Mouse (Mus musculus) intestine, embryonic 15.5 days (tissue): ENCODE data around the gene Grem2. TPM values are rescaled to one million over a fixed set of nuclear protein-coding genes. Genes with fewer than 3 reads are reported as not detected.

ENCODE experiments used
- ATAC-seq: fragments of 200-750 bp; cut with Nextera tagmentation; 2 replicates; pipeline ENCODE4 v1.8.0; 2017; ENCODE audit warnings: moderate TSS enrichment, moderate library complexity
- H3K27ac ChIP-seq: fragments of 300-500 bp; sonication (generic); 2 replicates; pipeline ENCODE4 v1.5.1; 2015; ENCODE audit warnings: mild to moderate bottlenecking, inconsistent platforms
- H3K27me3 ChIP-seq: fragments of 300-500 bp; sonication (generic); replicated peaks from 2 replicates; pipeline ENCODE4 v1.6.1; 2015; ENCODE audit warnings: inconsistent platforms
- H3K36me3 ChIP-seq: fragments of 300-500 bp; sonication (generic); 2 replicates; pipeline ENCODE4 v1.6.1; 2015; ENCODE audit warnings: inconsistent platforms
- H3K4me1 ChIP-seq: fragments of 300-500 bp; sonication (generic); replicated peaks from 2 replicates; pipeline ENCODE4 v1.6.1; 2015; ENCODE audit warnings: inconsistent platforms
- H3K4me2 ChIP-seq: fragments of 300-500 bp; sonication (generic); replicated peaks from 2 replicates; pipeline ENCODE4 v1.6.1; 2015; ENCODE audit warnings: mild to moderate bottlenecking, inconsistent platforms
- H3K4me3 ChIP-seq: fragments of 300-500 bp; sonication (generic); replicated peaks from 2 replicates; pipeline ENCODE4 v1.5.1; 2015; ENCODE audit warnings: inconsistent platforms
- H3K9ac ChIP-seq: fragments of 300-500 bp; sonication (generic); 2 replicates; pipeline ENCODE4 v1.6.1; 2015; ENCODE audit warnings: inconsistent platforms
- H3K9me3 ChIP-seq: fragments of 300-500 bp; sonication (generic); 2 replicates; pipeline ENCODE4 v1.6.1; 2016; ENCODE audit warnings: inconsistent platforms
- WGBS: fragments of 180-500 bp; shearing (Covaris S2); methylation state at CpG from one replicate; pipeline ENCODE4 v1.1.7; 2015; 5-methylcytosine and 5-hydroxymethylcytosine counted together
- polyA plus RNA-seq: library from polyadenylated mRNA; unstranded; fragments of >200 nt; fragmentation: Nextera tagmentation; extraction: Ambion mirVana; gene quantifications from 2 replicates; pipeline ENCODE4 v1.2.1, GENCODE M21; 2015

The Grem2 gene
- polyA plus RNA-seq, 1 experiment from 2014 or later = 2.8 TPM

DNA sequence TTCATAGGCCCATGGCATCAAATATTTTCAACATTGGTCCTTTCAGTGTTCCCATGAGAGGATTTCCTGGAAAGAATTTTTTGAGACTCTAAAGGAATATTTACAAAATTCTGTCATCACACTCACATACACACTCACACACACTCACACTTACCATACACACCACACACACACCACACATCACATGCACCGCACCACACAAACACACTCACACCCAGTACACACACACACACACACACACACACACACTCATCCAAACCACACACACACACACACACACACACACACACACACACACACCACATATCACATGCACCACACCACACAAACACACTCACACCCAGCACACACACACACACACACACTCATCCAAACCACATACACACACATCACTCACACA lies 33.5 kb downstream of the Grem2 start:
- Histone ChIP-seq H3K4me2 (no peak overlapping the region), H3K4me3 (no peak overlapping the region), H3K36me3 (no peaks in the 10 kb centered on the region), H3K9ac (no peak overlapping the region), H3K27me3 (no peaks in the 10 kb centered on the region), H3K9me3 (no peaks in the 10 kb centered on the region), H3K27ac (no peak overlapping the region), H3K4me1 (no peaks in the 10 kb centered on the region)
- WGBS = 100% methylated on average over 1 of the region's 1 CpGs
- ATAC-seq = no peak

DNA sequence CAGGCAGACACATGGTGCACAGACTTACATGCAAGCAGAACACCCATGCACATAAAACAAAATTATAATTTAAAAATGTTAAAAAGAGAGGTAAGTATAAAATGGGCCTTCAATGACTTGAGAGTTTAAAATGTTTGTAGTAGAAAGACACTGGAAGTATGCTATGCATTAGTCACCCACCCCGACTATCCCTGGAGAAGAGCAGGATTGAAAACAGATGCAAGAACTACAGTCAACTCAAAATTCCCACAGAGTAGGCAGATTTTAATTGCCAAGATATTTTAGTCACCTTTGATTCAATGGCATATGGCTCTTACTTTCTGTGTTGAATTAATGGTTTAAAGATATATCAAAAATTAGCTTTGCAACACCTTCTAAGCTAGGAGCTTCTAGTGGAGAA lies 39.1 kb downstream of the Grem2 start:
- WGBS = 85% methylated on average over 1 of the region's 1 CpGs
- no peak for ATAC-seq
- no peak overlapping the region for H3K27ac ChIP-seq
- no peak overlapping the region for H3K4me2 ChIP-seq
- H3K9me3 ChIP-seq = no peaks in the 10 kb centered on the region
- no peak overlapping the region for H3K4me3 ChIP-seq
- no peaks in the 10 kb centered on the region for H3K4me1 ChIP-seq
- H3K36me3 ChIP-seq = no peaks in the 10 kb centered on the region
- no peaks in the 10 kb centered on the region for H3K27me3 ChIP-seq
- H3K9ac ChIP-seq = no peak overlapping the region

DNA sequence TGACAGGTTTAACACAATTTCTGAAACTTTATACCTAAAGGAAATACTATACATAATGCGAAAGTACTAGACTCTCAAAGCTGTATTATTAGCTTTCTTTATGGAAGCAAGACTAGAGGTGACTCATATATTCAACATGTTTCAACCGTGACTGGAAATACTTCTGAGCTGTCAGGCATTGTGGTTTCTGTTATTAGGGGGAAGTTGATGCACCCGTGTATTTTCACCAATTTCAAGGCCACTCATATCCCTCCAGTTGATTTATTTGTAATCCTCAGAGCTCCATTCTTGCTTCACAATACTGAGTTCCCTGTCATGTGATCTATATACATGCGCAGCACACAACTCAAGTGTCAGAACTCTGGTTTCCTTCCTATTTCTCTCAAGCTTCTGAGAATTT lies 46.4 kb downstream of the Grem2 start:
- no peaks in the 10 kb centered on the region for H3K27me3 ChIP-seq
- no peak overlapping the region for H3K4me2 ChIP-seq
- H3K9ac ChIP-seq = no peak overlapping the region
- H3K36me3 ChIP-seq = no peaks in the 10 kb centered on the region
- no peak overlapping the region for H3K4me3 ChIP-seq
- H3K4me1 ChIP-seq = no peaks in the 10 kb centered on the region
- H3K9me3 ChIP-seq = no peaks in the 10 kb centered on the region
- WGBS = 75% methylated on average over 4 of the region's 4 CpGs
- no peak for ATAC-seq
- H3K27ac ChIP-seq = no peak overlapping the region

DNA sequence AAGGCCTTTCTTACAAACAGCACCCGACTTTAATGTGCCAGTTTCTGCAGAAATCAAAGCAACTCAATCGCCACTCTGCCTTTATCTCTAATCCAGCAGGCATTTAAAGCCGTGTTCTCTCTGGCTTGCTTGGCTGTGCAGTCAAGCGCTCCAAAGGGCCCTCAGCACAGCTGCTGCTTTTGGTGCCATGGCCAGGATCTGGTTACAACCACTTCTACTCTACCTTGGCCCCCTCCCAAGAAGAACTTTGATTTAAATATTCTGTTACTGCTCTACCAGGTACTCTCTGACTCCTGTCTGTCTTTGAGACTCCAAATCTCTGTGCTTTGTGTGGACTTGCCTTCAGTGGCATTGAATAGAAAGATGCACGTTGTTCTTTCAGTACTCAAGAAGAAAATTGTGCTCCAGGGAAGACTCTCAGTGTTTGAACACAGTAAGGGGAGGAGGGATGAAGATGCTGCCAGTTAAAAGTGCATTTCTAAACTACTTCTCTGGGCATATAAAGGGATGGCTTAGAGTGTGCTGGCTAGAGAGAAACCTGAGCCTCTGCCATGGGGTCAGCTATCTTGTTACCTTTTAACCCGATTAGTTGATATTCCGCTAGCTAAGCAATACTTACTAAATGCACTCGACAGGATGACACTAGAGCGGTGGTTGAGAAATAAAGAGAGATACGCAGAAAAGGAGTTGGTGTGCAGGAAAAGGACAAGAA lies 61.1 kb downstream of the Grem2 start:
- H3K4me2 ChIP-seq = no peak overlapping the region
- no peaks in the 10 kb centered on the region for H3K36me3 ChIP-seq
- no peaks in the 10 kb centered on the region for H3K9me3 ChIP-seq
- H3K27ac ChIP-seq = no peak overlapping the region
- H3K9ac ChIP-seq = no peak overlapping the region
- H3K4me3 ChIP-seq = no peak overlapping the region
- no peak for ATAC-seq
- H3K4me1 ChIP-seq = no peaks in the 10 kb centered on the region
- WGBS = 82% methylated on average over 10 of the region's 10 CpGs
- no peaks in the 10 kb centered on the region for H3K27me3 ChIP-seq

DNA sequence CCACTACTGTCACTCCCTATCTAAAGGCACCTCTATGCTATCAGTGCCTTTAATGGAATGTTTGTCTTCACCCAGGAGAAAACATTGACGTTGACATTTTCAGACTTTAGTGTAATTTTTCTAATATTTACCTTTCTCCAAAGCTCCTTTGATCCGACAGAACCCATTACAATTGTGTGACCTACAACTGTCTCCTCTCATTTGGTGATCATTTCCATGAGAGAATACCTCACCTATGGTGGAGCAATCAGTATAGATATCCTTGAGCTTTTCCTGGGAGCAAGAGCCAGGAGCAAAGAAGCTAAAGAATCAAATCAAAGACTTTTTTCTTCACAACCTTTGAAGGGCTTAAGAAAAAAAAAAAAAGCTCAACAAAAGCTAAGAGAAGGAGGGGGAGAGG lies 65.4 kb downstream of the Grem2 start:
- no peak for ATAC-seq
- Histone ChIP-seq H3K9ac (no peak overlapping the region), H3K4me3 (no peak overlapping the region), H3K36me3 (no peaks in the 10 kb centered on the region), H3K27me3 (no peaks in the 10 kb centered on the region), H3K9me3 (no peaks in the 10 kb centered on the region), H3K4me2 (no peak overlapping the region), H3K27ac (no peak overlapping the region), H3K4me1 (no peaks in the 10 kb centered on the region)
- 46% methylated on average over 2 of the region's 2 CpGs for WGBS

DNA sequence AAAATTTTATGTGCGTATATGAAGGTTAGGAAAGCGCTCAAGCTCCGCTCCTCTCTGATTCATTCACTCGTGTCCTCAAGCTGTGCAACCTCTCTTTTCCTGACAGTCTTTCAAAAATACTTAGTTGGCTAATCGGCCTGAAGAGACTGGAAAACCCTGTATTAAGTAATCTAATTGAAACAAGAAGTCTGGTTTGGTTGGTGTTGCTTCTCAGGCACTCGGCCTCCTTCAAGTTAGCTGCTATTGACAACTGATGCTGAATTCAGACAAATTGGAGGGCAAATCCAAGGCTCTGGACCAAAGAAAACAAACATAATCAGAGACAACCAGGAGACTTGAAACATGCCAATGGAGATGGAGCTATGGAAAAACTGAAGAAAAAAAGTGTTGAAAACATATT lies 76.8 kb downstream of the Grem2 start:
- H3K27ac ChIP-seq = no peak overlapping the region
- no peak for ATAC-seq
- no peak overlapping the region for H3K9ac ChIP-seq
- H3K9me3 ChIP-seq = no peaks in the 10 kb centered on the region
- no peaks in the 10 kb centered on the region for H3K27me3 ChIP-seq
- WGBS = 89% methylated on average over 6 of the region's 6 CpGs
- no peaks in the 10 kb centered on the region for H3K36me3 ChIP-seq
- no peaks in the 10 kb centered on the region for H3K4me1 ChIP-seq
- no peak overlapping the region for H3K4me3 ChIP-seq
- no peak overlapping the region for H3K4me2 ChIP-seq

DNA sequence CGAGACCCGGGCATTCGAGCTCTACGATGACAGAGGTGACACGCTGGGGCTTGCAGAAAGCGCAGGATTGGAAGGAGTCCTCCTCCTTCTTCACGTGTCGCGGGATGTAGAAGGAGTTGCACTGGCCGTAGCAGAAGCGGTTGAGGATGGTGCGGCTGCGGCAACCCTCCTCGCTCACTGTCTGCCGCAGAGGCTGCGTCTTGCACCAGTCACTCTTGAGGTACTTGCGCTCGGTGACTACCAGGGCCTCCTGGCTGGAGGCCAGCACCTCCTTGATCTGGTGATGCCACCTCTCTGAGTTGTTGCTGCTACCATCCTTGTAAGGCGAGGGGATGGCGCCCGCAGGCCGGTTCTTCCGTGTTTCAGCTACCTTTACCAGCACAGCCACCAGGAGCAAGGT lies 84.8 kb downstream of the Grem2 start:
- Histone ChIP-seq H3K9ac (no peak overlapping the region), H3K27me3 (no peaks in the 10 kb centered on the region), H3K4me3 (no peak overlapping the region), H3K27ac (no peak overlapping the region), H3K4me1 (no peaks in the 10 kb centered on the region), H3K4me2 (no peak overlapping the region), H3K9me3 (no peaks in the 10 kb centered on the region), H3K36me3 (no peaks in the 10 kb centered on the region)
- 95% methylated on average over 23 of the region's 23 CpGs for WGBS
- no peak for ATAC-seq

DNA sequence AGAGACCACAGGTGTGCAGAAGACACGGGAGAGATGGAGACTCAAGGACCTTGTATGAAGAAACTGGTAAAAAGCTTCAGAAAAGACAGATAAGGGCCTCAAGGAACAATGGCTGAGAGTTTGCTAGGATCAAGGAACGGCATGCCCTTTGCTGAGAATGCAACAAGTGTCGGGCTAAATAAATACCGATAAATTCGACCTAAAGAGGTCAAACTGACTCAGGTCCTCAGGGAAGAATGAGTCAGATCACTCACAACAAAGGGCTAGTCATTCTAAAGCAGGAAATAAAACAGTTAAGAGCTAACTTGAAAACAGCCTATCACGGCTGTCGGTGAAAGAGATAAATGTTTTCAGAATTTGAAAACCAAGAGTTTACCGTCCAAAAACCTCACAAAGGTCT lies 95.1 kb downstream of the Grem2 start:
- Histone ChIP-seq H3K27me3 (no peaks in the 10 kb centered on the region), H3K27ac (no peak overlapping the region), H3K9me3 (no peaks in the 10 kb centered on the region), H3K4me2 (no peak overlapping the region), H3K9ac (no peak overlapping the region), H3K4me3 (no peak overlapping the region), H3K36me3 (no peaks in the 10 kb centered on the region), H3K4me1 (no peaks in the 10 kb centered on the region)
- ATAC-seq = no peak
- 24% methylated on average over 8 of the region's 8 CpGs for WGBS

DNA sequence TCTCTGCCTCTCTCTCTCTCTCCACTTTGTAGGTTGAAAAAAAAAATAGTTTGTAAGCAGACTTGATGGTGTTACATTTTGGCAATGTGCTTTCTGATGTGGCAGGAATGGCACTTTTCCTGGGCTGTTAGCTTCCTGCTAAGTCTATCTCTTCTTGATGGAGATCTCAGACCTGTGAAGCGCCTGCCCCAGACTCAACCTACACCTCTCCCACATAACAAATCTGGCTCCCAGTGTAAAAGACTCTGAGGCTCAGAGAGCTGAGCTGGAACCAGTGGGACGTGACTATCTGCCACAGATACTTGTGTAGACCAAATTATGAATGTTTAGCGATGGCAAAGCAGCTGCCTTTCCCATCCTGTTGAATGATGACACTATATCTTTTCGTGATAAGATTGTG lies 109.8 kb downstream of the Grem2 start:
- WGBS = 68% methylated on average over 4 of the region's 4 CpGs

DNA sequence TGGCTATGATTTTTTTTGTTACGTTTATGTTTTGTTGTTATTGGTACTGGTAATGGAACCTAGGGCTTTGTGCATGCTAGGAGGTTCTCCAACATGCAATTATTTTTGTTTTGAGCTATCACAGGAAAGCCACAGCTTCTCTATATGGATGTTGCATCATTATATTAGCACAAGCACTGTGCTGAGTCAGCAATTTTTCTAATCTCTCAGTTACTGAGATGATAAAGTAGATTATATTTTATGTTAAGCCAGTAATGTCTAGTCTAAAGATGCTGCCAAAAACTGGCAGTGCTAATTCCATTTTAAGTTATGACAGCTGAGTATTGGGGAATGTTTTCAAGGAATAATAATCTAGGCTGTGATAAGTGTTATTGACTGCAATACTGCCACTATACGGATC lies 133.0 kb downstream of the Grem2 start:
- WGBS = 92% methylated on average over 2 of the region's 2 CpGs
- Histone ChIP-seq H3K9ac (no peak overlapping the region), H3K36me3 (no peaks in the 10 kb centered on the region), H3K4me2 (no peak overlapping the region), H3K27ac (no peak overlapping the region), H3K27me3 (no peaks in the 10 kb centered on the region), H3K4me1 (no peaks in the 10 kb centered on the region), H3K4me3 (no peak overlapping the region), H3K9me3 (no peaks in the 10 kb centered on the region)
- no peak for ATAC-seq

More for the DNA sequence above, 109.8 kb downstream of the Grem2 start:
- H3K4me3 ChIP-seq = no peak overlapping the region
- ATAC-seq = no peak
- no peak overlapping the region for H3K4me2 ChIP-seq
- H3K9ac ChIP-seq = no peak overlapping the region
- H3K36me3 ChIP-seq = no peaks in the 10 kb centered on the region
- no peaks in the 10 kb centered on the region for H3K4me1 ChIP-seq
- no peak overlapping the region for H3K27ac ChIP-seq
- no peaks in the 10 kb centered on the region for H3K9me3 ChIP-seq
- H3K27me3 ChIP-seq = no peaks in the 10 kb centered on the region
